Mouse (Mus musculus) thymus, postnatal 4 days (tissue): ENCODE measurements at regions not wholly inside any gene's neighbourhood (a gene's known extent, or its start where the extent isn't known, plus 50 kb on each side); places are given as distances from the start of the nearest gene placed in this dataset.
"Not testable (repeated sequence)": the region's sequence is repeated elsewhere in the genome, so short reads cannot be mapped to it uniquely, and the experiment has no call there.

Source experiments
- DNase-seq: peaks from one replicate; pipeline ENCODE4 v3.0.0; 2021

DNA sequence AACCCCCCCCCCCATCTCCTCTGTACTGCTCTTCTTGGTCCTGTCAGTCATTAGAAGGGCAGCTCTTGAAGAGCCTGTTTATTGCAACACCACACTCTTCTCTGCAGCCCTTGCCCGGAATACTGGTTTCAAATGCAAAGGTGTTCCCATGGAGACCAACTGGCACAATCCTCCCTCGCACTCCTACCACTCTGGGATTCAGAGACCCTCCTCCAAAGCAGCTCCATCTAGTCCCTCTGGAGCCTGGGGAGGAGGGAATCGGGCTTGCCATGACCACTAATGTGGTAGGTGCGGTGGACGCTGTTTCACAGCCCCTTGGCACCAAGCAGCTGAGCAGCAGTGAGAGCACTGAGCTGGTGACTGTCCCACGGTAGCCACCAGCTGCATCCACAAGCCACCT, 83.1 kb downstream of the Stk35 start:
- DNase-seq, result no peak

DNA sequence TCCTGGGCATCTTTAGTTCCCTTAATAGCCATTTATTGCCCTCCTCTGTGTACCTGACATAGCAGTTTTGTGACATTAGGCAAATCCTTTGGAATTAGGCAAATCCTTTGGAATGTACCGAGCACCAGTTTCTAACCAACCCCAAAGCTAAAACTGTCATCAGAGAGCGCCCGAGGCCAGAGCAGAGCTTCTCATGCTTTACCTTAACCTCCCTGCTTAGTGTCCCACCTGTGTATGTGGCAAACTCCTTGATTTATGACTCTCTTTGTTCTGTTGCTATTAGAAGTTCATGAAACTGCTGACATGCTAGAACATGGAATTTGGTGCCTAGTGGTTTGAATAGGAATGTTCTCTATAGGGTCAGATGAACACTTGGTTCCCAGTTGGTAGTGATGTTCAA, 84.0 kb downstream of the Stk35 start:
- no peak for DNase-seq

DNA sequence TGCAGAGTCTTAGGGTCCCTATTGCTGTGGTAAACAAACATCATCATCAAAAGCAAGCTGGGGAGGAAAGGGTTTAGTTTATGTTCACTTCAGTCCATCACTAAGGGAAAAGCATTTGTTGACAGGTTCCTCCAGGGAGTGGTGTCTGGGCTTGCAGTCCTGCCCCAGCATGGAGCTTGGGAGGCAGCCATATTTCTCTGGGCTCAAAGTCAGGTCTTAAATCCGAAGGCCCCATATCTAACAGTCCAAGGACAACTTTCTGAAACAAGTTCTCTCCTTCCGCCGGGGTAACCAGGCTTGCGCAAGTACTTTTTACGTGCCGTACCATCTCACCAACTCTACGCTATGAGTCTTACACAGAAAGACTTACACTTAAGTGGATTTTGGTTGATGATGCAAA, 85.2 kb downstream of the Stk35 start:
- no peak for DNase-seq

DNA sequence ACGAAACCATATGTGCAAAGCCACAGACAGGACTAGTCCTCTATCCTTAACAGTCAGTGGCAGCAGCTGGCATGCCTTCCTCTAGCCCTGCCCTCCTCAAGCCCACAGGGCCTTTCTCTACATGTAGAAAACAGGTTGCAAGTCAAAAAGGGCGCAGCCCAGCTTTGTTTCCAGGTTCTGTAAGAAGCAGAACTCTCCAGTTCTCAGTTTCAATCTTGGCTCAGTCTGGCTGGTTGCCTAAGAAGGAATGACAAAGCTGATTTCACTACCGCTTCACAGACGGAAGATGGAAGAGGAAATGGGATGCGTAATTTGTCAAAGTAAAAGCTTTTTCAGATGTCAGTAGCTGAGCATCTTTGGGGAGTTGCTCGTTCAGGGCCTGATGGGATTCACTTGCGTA, 92.9 kb downstream of the Stk35 start:
- DNase-seq, result no peak

DNA sequence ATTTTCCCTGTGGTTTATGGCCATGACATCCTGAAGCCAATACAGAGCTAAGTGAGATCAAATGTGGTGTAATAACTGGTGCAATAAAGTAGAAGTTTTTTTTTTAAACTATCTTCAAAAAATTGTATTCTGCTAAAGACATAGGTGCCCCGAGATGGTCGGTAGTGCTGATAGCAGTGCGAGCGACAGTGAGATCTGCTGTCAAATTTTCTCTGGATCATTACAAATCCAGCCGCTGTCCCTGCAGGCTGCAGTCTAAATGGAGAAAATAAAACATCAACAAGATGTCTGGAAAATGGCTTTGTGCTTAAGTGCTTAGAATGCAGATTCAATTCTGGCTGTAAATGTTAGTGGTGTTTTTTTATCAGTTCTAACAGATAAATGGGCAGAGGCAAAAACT, 93.5 kb downstream of the Stk35 start:
- DNase-seq, result no peak

DNA sequence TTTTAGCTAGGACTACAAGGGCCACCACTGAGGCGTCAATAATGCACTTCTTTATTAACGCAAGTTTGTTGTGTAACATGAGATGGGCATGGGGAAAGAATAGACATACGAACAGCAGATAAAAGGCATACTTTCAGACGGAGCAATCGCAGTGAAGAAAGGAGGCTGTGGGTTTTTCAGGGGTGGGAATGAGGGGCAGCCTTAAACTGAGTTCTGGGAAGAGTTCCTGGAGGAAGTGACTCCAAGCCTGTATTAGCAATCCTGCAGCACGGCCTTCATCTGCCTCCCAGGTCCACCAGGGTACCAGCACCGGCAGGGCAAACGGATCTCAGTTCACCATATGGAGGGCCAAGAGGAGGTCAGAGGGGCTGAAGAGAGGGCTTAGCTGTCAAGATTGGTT, 94.6 kb downstream of the Stk35 start:
- no peak for DNase-seq

DNA sequence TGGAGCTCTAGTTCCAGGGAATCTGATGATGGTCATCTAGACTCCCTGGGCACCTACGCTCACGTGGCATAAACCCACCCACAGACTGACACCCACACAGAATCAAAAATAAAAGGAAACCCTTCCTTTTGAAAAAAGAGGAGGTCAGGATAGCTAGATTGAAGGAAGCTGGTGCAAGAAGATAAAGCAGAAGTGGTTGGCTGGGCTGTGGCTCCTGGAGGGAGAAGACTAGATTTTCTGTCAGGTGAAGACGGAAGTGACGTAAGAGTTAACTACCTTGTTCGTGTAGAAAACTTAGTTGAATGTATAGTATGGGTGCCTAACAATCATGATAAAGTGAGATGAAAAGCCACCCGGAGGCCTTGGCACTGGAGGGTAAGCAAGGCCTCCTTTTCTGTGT, 95.1 kb downstream of the Stk35 start:
- no peak for DNase-seq

DNA sequence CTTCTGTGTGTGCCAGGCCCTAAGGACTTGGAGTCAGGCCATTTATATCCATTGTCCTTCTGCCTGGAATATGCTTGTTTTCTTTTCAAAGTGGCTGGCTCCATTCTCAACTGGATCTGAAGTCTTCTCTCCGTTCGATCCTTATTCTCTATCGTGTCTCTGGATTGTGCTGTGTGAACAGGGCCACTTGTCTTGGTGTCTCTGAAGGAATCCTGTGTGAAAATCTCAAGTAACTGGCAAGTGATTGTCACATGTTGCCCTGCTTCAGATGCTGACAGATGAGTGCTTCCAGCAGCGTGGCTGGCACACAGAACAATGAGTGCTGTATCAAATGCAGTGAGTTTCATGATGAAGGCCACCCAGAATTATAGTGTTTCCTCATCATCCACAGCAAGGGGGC, 96.4 kb downstream of the Stk35 start:
- no peak for DNase-seq

DNA sequence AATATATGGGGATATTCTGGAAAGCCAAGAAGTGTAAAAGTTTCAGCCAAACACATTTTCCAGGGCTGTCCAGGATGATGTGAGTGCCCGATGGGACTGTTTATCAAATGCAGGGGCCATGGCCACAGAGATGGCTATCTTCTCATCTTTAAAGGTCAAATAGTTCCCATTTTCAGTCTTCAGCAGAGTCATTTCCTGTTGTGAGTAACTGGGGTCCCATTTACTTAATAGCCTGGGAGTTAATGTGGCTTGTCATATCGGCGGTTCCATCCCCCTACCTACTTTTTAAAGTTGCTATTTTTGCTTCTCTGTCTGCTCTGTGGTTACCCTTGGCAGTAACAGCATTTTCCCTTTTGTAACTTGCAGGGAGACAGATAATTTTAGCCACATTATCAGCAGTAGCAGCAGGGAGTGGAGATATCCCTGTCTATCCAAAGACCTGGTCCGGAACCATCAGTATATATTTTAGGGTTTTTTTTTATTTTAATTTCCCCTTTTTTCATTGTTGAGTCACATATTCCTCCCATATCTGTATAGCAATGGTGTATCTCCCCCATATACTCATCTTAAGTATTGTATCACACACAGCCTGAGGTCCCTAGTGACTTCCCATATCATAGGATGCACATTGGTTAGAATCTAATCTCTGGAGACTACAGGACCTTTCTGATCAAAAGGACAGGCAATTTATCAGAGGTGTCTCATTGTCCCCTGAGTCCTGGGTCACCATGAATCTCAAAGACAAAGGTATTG, 103.2 kb downstream of the Stk35 start:
- no peak for DNase-seq

DNA sequence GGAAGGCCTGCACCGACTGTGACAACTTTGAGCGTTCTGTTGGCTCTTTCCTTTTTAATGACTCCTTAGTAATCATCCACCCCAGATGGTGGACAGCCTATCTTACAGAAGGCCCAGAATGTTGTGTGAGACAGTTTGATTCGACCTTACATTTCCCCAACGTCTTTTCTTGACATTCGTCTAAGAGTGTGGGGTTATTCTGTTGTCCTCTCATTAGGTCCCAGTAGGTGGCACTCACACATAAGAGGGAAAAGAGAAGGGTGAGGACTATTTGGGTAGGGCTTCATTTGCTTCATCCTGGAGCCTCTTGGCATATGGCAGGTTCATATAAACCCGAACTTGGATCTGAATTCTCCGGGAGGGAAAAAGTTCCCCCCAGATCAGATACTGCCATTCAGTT, 104.4 kb downstream of the Stk35 start:
- DNase-seq, result peak; percentile 12

DNA sequence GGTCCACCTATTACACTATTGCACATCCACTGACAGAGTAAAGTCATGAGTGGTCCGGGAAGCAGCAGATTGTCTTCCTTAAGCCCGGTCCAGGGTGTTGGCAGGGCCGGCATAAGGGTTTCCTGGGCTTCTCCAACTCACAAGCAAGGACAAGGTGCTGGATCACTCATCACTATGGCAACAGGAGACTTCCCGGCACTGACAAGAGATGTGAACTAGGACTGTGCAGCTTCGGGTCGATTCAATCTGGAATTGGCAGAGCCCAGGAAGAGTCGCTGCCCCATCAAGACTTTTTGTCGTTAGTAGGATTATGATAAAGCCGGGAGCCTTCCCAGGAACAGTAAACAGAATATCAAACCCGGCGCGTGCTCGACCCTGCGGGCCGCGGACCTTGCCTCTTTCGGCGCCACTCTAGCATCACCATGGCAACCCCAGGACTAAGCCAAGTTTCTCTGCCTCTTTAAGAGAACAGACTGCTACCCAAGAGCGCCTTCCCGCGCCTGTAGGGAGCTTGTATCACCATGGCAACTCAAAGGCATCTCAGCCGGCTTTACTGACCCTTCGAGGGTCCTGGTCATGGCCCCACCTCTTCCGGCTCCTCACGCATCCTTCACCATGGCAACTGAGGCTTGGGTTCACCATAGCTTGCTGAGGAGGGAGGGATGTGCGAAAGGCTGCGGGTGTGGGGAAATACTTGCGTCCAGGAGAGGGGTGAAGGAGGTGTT, 103.3 kb upstream of the Tgm3 start:
- DNase-seq, result no peak

DNA sequence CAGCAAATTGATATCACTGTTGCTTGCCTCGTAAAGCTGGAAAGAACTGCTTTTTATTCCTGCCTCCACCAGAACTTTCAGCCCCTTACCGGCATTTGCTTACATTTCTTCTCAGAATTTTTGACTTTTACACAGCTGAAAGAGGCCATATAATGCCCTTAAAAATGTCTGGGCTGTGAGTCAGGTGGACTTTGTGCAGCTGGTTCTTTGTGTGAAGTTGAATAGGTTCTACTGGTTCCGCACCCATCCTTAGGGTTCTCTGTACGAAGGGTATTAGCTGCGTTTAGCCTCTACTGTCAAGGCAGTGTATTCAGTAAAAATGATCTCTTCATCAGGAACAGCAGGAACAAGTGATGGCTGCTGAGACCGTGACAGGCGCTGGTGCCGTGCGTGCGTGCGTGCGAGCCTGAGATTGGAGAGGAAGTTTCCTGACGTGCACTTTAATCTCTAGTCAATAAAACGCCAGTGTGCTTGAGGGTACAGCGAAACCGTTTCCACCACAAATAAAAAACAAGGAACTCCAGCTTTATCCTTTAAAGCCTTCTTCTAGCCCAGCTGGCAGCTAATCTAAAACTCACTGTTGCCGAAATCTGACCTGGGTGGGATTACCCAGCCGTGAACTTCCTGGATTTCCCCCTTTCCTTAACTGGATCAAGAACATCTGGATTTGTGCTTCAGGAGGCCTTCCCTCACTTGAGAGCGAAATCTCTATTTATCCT, 100.8 kb upstream of the Tgm3 start:
- DNase-seq, result no peak

DNA sequence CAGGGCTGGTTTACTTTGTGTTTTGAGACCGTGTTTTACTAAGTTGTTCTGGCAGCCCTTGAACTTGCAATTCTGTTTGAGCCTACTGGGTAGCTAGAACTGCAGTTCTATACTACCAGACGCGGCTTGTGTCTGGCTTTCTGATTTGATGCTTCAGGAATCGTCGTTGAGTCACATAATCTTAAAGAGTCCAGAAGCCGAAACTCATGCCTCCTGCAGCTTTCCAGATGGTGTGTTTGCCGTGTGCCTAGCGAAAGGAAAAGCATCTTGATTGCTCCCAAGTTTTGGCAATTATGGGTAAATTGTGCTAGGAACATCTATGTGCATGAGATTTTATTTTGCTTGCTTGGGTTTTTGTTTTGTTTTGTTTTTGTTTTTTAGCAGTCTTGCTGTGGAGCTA, 99.6 kb upstream of the Tgm3 start:
- DNase-seq, result no peak

DNA sequence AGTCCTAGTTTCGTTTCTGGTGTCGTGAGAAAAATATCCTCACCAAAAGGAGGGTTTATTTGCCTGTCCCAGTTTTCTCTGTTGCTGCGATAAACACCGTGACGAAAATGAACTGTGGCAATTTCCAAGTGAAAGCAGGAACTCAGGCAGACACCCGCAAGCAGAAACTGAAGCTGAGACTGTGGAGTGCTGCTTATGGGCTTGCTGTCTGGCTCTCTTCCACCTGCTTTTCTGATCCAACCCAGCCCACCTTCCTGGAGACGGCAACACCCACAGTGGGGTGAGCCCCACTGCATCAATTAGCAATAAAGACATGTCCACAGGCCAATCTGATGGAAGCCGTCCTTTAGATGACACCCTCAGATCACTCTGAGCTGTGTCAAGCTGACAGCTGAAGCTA, 97.9 kb upstream of the Tgm3 start:
- DNase-seq, result no peak

DNA sequence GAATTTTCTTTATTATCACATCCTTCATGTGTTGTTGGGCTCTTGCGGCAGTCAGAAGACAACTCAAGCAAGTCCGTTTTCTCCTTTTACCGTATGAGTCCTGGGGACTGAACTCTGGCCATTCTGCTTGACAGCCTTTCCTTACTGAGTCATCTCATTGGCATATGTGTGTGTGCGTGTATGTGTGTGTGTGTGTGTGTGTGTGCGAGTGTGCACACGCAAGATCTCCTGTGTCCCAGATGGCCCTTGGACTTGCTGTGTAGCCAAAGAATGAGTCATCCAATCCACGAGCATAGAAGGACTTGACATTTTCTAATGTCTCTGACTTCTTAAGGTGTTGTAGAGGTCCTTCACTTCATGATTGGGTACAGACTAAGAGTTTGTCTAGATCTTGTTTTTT, 95.7 kb upstream of the Tgm3 start:
- no peak for DNase-seq

DNA sequence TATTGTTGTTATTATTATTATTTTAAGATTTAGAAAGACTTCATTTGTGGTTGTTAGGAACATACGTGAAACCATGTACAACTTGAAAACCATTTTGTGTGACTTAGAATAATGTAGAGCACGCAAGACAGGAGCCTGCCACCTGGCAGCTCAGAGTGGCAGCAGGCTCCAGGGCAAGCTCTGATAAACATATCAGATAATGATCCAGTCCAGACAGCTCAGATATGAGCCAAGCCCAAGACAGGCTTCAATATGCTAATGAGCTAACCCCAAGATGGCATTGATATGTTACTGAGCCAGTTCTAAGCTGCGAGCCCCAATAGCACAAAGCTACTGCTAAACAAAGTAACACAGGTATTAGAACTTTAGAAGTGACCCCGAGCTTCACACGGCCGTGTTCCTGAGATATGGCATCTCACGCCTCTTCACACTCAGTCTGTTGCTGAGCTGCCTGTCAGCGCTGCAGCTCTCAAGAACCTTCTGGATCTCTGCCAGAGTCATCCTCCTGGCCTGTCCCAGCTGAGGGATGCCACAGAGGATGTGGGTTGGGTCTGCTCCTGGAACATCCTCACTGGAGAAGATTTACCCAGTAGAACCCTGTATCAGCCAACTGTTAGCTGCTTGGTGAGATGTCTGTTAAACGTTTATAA, 93.9 kb upstream of the Tgm3 start:
- DNase-seq, result no peak

DNA sequence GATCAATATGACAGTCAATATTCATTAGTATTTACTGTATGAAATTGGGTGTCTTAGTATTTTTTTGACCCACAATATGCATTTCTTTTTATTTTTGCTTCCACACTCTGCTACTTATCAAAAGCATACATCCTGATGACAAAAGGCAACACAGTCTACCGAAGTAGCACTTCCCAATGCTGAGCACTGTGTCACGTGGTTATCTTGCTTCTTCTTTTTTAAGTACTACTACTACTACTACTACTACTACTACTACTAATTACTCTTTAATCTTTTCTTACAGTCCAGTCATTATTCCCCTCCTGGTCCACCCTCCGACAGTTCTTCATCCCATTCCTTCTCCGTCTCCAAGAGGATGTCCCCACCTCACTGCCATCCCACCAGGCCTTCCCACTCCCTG, 92.6 kb upstream of the Tgm3 start:
- no peak for DNase-seq

DNA sequence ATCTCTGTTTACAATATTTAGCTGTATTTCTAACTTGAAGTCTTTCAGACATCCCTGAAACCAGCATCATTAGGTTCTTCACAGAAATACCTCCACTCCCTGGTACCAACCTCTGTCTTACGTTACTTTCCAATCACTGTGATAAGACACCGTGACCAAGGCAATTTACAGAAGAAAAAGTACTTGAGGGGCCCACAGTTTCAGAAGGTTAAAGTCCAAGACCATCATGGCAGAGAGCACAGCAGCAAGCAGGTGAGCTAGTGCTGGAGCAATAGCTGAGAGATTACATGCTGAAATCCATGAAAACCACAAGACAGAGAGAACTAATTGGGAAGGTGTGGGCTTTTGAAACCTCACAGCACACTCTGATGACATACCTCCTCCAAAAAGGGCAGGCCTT, 84.9 kb upstream of the Tgm3 start:
- no peak for DNase-seq

DNA sequence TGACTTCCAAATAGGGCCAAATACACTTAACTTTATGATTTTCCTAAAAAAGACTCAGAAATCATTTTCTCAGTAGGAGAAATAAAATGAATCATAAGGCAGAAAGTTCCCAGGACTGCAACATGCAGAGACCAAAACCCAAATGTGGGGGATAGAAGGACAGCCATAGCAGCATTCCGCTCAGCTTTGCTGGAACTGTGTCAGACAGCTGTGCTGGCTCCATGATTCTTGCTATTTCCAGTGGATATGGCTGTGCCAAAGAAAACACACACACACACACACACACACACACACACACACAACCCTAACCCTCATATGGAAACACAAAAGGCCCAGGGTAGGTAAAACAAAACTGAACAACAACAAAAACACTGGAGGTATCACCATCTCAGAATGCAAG, 78.6 kb upstream of the Tgm3 start:
- DNase-seq, result no peak

DNA sequence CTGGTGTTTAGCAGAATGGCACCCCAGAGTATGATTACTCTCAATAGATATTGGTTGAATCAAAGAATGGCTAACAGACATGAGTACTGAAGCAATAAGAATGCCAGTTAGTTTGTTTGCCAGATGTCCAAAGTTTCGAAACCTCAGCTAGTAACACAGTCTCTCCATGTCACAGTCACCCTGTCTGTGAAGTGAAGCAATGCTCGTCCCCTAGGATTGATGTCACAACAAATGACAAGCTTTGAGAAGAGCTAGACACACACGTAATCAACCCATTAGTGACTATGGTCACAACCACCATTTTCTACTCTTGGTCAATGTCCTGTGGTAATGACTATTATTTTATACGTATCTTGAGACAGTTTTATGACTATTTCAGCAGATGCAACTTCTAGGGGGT, 69.3 kb upstream of the Tgm3 start:
- DNase-seq, result no peak

DNA sequence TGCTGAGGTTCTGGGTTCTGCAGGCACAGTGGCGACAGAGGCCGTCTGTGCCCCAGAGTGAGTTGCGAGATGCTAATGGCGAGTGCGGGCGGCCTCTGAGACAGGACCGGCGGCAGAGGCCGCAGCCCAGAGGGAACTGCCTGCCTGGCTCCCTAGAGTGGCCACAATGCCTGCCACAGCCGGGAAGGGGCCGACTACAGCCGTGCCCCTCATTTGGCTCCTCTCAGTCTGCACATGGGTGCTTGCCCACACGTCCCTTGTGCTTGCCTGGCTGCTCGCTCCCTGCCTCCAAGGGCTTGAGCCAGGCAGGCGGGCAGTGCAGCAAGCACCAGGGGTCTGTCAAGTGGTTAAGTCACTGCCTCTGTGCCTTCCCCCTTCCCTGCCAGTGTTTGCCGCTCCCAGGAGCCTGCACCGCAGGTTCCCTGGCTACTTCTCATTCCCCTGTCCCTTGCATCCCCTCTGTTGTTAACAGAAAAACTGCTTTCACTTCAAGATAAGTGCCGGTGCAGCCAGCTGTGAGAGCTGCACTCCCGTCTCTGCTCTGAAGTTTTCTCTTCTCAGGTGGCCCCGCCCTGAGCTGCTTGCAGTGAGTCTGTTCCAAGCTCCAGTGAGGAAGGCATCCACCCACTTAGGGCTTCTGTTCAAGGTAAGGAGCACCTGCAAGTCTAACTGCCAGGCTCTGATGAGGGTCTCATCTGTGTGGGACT, 64.1 kb upstream of the Tgm3 start:
- DNase-seq, result peak; percentile 31

DNA sequence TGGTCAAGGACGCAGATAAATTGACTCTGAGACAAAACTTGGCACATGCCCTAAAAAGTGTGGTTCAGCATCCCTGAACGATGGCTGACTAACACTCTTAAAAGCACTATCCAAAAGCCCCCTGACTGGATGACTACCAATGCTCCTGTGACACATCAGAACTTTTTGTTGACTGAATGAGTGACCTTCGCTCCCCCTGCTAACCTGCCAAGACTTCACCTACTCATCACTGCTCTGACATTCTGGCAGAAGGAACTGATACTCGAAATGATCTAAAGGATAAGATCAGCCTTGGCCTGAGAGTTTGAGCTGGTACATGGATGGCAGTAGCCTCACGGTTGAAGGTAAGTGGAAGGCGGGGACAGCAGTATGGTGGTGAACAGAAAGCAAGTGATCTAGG, 62.4 kb upstream of the Tgm3 start:
- DNase-seq, result not testable (repeated sequence)

DNA sequence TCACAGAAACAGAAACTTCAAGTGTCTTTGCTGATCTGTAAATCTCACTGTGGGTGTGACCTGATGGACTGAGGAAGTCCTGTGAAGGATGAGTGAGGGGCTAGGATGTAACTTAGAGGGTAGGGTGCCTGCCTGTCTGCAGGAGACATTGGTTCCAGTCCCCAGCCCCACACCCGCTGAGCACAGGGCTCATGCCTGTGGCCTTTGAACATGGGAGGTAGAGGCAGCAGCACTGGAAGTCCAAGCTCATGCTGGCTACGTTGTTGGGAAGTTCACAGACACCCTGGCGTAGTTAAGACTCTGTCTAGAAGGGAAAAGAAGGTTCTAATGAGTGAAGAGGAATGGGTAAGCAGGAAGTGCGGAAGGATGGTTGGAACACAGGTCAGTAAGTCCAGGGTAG, 59.7 kb upstream of the Tgm3 start:
- DNase-seq, result no peak
